Mouse (Mus musculus) adrenal gland, postnatal 25 days (tissue): Measurements from ENCODE around the gene Olfr263. TPM values are rescaled to one million over a fixed set of nuclear protein-coding genes. Genes with fewer than 3 reads are reported as not detected.

Source experiments
- total RNA-seq: library from RNA; stranded (reverse); gene quantifications from 2 replicates; pipeline ENCODE4 v1.2.3, GENCODE M21; 2021

Gene Olfr263
- total RNA-seq, 1 experiment from 2014 or later = not detected

Other genes starting within 250 kb of the Olfr263 start
- gene Olfr1370, start 54.7 kb upstream of the Olfr263 start, total RNA-seq = not detected in 2 replicates
- not detected in 2 replicates for gene Olfr1369-ps1, start 18.2 kb upstream of the Olfr263 start, total RNA-seq
- not detected in 2 replicates for gene Olfr1368, start 16.2 kb downstream of the Olfr263 start, total RNA-seq
- 49.2 and 59.6 TPM in 2 replicates for gene Trim27, start 49.8 kb downstream of the Olfr263 start, total RNA-seq
- not detected in 2 replicates for gene Gpx5, start 163.1 kb downstream of the Olfr263 start, total RNA-seq
- not detected in 2 replicates for gene Gpx6, start 182.5 kb downstream of the Olfr263 start, total RNA-seq
- gene Olfr1367, start 217.3 kb downstream of the Olfr263 start, total RNA-seq = not detected in 2 replicates
- 9.8 and 13.3 TPM in 2 replicates for gene Zscan12, start 233.2 kb downstream of the Olfr263 start, total RNA-seq